Mouse (Mus musculus): ENCODE measurements at regions not wholly inside any gene's neighbourhood (a gene's known extent, or its start where the extent isn't known, plus 50 kb on each side); places are given as distances from the start of the nearest gene placed in this dataset.
"Not testable (repeated sequence)": the region's sequence is repeated elsewhere in the genome, so short reads cannot be mapped to it uniquely, and the experiment has no call there.

GRCm38 (mm10) chr17:94866630-94867029, 116.8 kb upstream of the Mettl4 start:
- Histone ChIP-seq H3K4me2 (no peak overlapping the region), H3K36me3 (no peaks in the 10 kb centered on the region), H3K27me3 (no peaks in the 10 kb centered on the region), H3K27ac (no peak overlapping the region), H3K4me3 (replicated peaks) (no peak overlapping the region), H3K4me1 (replicated peaks) (peaks cover 13% of the 10 kb centered on the region), H3K9ac (no peak overlapping the region), H3K9me3 (replicated peaks) (no peaks in the 10 kb centered on the region)
- DNase-seq: no peak
- ATAC-seq (ENCODE audit: low read depth): no peak
- 79% methylated on average over 1 of the region's 1 CpGs for WGBS (ENCODE audit: insufficient replicate concordance)

GRCm38 (mm10) chr17:94864531-94865318, 114.9 kb upstream of the Mettl4 start:
- Histone ChIP-seq H3K4me1 (replicated peaks) (peaks cover 13% of the 10 kb centered on the region), H3K4me2 (peak overlapping the region; percentile 71), H3K4me3 (replicated peaks) (peak overlapping the region; percentile 69), H3K27ac (peak overlapping the region; percentile 70), H3K9ac (peak overlapping the region; percentile 73)
- H3K36me3 ChIP-seq; H3K27me3 ChIP-seq; H3K9me3 ChIP-seq (replicated peaks): not testable (repeated sequence)
- peak; percentile 72 for DNase-seq
- peak; percentile 98 for ATAC-seq (ENCODE audit: low read depth)
- WGBS (ENCODE audit: insufficient replicate concordance): 7% methylated on average over 20 of the region's 21 CpGs

- not testable (repeated sequence) for H3K27ac ChIP-seq; H3K4me3 ChIP-seq (replicated peaks); DNase-seq; H3K9me3 ChIP-seq (replicated peaks); H3K27me3 ChIP-seq; H3K4me2 ChIP-seq; ATAC-seq (ENCODE audit: low read depth); H3K9ac ChIP-seq; H3K4me1 ChIP-seq (replicated peaks); H3K36me3 ChIP-seq
- 62% methylated on average over 4 of the region's 4 CpGs for WGBS (ENCODE audit: insufficient replicate concordance)
Measured at GRCm38 (mm10) chr17:94854698-94855097, 104.9 kb upstream of the Mettl4 start.

- H3K27me3 ChIP-seq: no peaks in the 10 kb centered on the region
- DNase-seq (peak; percentile 72), ATAC-seq (ENCODE audit: low read depth) (peak; percentile 97)
- peak overlapping the region; percentile 76 for H3K4me3 ChIP-seq (replicated peaks)
- H3K27ac ChIP-seq: peak overlapping the region; percentile 77
- H3K9me3 ChIP-seq (replicated peaks): no peaks in the 10 kb centered on the region
- peak overlapping the region; percentile 75 for H3K4me2 ChIP-seq
- no peaks in the 10 kb centered on the region for H3K36me3 ChIP-seq
- peaks cover 17% of the 10 kb centered on the region for H3K4me1 ChIP-seq (replicated peaks)
- H3K9ac ChIP-seq: peak overlapping the region; percentile 71
- under 1% methylated on average over 20 of the region's 20 CpGs for WGBS (ENCODE audit: insufficient replicate concordance)
Measured at GRCm38 (mm10) chr17:94834446-94835117, 84.8 kb upstream of the Mettl4 start.

- not testable (repeated sequence) for DNase-seq; H3K36me3 ChIP-seq; H3K27me3 ChIP-seq; ATAC-seq (ENCODE audit: low read depth); H3K9me3 ChIP-seq (replicated peaks)
- Histone ChIP-seq H3K4me1 (replicated peaks) (peaks cover 17% of the 10 kb centered on the region), H3K27ac (peak overlapping the region; percentile 77), H3K4me3 (replicated peaks) (peak overlapping the region; percentile 76), H3K4me2 (peak overlapping the region; percentile 75), H3K9ac (peak overlapping the region; percentile 71)
- WGBS (ENCODE audit: insufficient replicate concordance): 5% methylated on average over 9 of the region's 9 CpGs
Measured at GRCm38 (mm10) chr17:94834067-94834445, 84.2 kb upstream of the Mettl4 start.

- not testable (repeated sequence) for ATAC-seq (ENCODE audit: low read depth); H3K9me3 ChIP-seq (replicated peaks); H3K4me3 ChIP-seq (replicated peaks); H3K9ac ChIP-seq; H3K27me3 ChIP-seq; DNase-seq; H3K27ac ChIP-seq; H3K4me1 ChIP-seq (replicated peaks); H3K4me2 ChIP-seq
- whole genome bisulfite sequencing (ENCODE audit: insufficient replicate concordance): 56% methylated on average over 1 of the region's 1 CpGs
- peaks cover 25% of the 10 kb centered on the region for H3K36me3 ChIP-seq
Measured at GRCm38 (mm10) chr17:94826415-94826814, 76.6 kb upstream of the Mettl4 start.

GRCm38 (mm10) chr17:94808758-94809157, 58.9 kb upstream of the Mettl4 start:
- DNase-seq: no peak
- Histone ChIP-seq H3K36me3 (0 out of 2 replicates have a peak, but pooled peaks cover 4% of the 10 kb centered on the region), H3K9me3 (replicated peaks) (no peaks in the 10 kb centered on the region), H3K27ac (no peak overlapping the region), H3K4me2 (no peak overlapping the region), H3K4me3 (replicated peaks) (no peak overlapping the region), H3K4me1 (replicated peaks) (no peaks in the 10 kb centered on the region), H3K27me3 (no peaks in the 10 kb centered on the region), H3K9ac (no peak overlapping the region)
- ATAC-seq (ENCODE audit: low read depth): no peak

Data from liver, embryonic 13.5 days (tissue).